Mouse (Mus musculus) forebrain, embryonic 12.5 days (tissue): Measurements from ENCODE around the gene Mcm9. TPM values are rescaled to one million over a fixed set of nuclear protein-coding genes. Genes with fewer than 3 reads are reported as not detected.

Experiments
- ATAC-seq: fragments of 200-750 bp; cut with Nextera tagmentation; 2 replicates; pipeline ENCODE4 v1.8.0; 2017; ENCODE audit warnings: moderate TSS enrichment; ENCODE audit not compliant: low FRiP score
- H3K27ac ChIP-seq: fragments of 300-500 bp; sonication (generic); 2 replicates; pipeline ENCODE4 v1.5.1; 2016; ENCODE audit warnings: mild to moderate bottlenecking
- H3K27me3 ChIP-seq: fragments of 300-500 bp; sonication (generic); 2 replicates; pipeline ENCODE4 v1.6.1; 2016; ENCODE audit warnings: mild to moderate bottlenecking
- H3K36me3 ChIP-seq: fragments of 300-500 bp; sonication (generic); replicated peaks from 2 replicates; pipeline ENCODE4 v1.6.1; 2016; ENCODE audit warnings: mild to moderate bottlenecking
- H3K4me1 ChIP-seq: fragments of 300-500 bp; sonication (generic); 2 replicates; pipeline ENCODE4 v1.6.1; 2016
- H3K4me2 ChIP-seq: fragments of 300-500 bp; sonication (generic); 2 replicates; pipeline ENCODE4 v1.6.1; 2016; ENCODE audit warnings: mild to moderate bottlenecking, moderate library complexity
- H3K4me3 ChIP-seq: fragments of 300-500 bp; sonication (generic); replicated peaks from 2 replicates; pipeline ENCODE4 v1.5.1; 2016; ENCODE audit warnings: mild to moderate bottlenecking
- H3K9ac ChIP-seq: fragments of 300-500 bp; sonication (generic); 2 replicates; pipeline ENCODE4 v1.6.1; 2016; ENCODE audit warnings: mild to moderate bottlenecking
- H3K9me3 ChIP-seq: fragments of 300-500 bp; sonication (generic); 2 replicates; pipeline ENCODE4 v1.6.1; 2016
- WGBS: fragments of 180-500 bp; shearing (Covaris S2); methylation state at CpG from one replicate; pipeline ENCODE4 v1.1.7; 2016; 5-methylcytosine and 5-hydroxymethylcytosine counted together
- polyA plus RNA-seq: library from polyadenylated mRNA; unstranded; fragments of >200 nt; fragmentation: Nextera tagmentation; extraction: Ambion mirVana; gene quantifications from 2 replicates; pipeline ENCODE4 v1.2.1, GENCODE M21; 2016

Mcm9 gene
- polyA plus RNA-seq, 1 experiment from 2014 or later = 18.9 TPM

DNA sequence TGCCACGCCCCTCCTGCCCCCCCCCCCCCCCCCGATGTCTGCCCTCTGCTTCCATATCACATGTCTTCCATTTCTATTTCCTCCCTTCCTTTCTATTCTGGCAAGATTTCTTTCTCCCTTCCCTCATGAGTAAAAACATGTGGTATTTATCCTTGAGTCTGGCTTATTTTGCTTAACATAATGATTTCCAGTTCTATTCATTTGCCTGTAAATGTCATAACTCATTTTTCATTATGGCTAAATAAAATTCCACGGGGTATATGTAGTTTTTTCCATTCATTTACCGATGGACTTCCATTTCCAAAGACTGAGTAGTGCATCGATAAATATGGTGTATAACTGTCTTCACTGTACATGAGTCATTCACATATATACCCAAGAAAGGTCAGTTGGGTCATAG, 68.2 kb downstream of the Mcm9 start:
- H3K36me3 ChIP-seq = no peaks in the 10 kb centered on the region; the same call in 1 of the 2 replicates

DNA sequence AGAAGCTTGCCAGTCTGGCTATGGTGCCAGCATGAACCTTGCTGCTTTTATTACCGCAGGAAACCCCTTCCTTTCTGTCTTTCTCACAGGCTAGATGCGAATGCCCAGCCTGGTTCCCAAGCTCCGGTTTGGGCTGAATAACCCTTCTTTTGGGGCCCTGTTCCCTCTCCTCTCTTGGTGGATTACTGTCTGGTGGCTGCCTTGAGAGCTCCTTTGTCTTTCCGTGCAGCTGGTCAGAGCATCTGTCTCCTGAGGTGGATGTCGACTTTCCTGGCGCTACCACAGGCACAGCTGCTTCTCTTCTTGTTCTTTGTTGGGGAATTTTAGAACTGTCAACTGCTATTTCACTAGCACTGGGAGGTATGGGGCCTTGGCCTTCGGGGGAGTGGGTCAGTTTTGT, 92.6 kb downstream of the Mcm9 start:
- Histone ChIP-seq H3K4me1 (no peaks in the 10 kb centered on the region), H3K4me2 (no peak overlapping the region), H3K9ac (no peak overlapping the region), H3K27ac (no peak overlapping the region), H3K9me3 (no peaks in the 10 kb centered on the region), H3K36me3 (peaks cover 29% of the 10 kb centered on the region), H3K27me3 (no peaks in the 10 kb centered on the region), H3K4me3 (no peak overlapping the region)
- 71% methylated on average over 7 of the region's 7 CpGs for WGBS
- ATAC-seq = no peak

More for the DNA sequence above, 68.2 kb downstream of the Mcm9 start:
- no peak for ATAC-seq
- Histone ChIP-seq H3K27me3 (no peaks in the 10 kb centered on the region), H3K4me3 (no peak overlapping the region), H3K27ac (no peak overlapping the region), H3K4me2 (no peak overlapping the region), H3K4me1 (no peaks in the 10 kb centered on the region), H3K9ac (no peak overlapping the region), H3K9me3 (no peaks in the 10 kb centered on the region)
- 91% methylated on average over 5 of the region's 5 CpGs for WGBS

DNA sequence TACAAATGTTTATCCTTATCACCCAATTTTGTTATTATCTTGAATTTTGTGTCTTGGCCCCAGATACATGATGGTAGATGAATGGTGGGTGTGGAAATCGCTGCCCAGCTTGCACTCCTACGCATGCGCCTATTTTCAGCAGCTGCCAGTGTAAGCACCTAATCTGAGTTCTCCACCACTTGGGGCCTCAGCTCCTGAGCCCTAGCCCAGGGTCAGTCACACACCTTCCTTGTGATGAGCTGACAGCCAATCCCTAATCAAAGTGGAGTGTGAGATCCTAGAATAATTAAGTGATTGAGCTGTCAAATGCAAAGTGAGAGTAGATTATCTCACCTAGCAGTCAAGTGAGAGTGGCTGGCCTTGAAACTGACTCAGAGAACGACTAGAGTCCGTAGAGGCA, 97.9 kb downstream of the Mcm9 start:
- Histone ChIP-seq H3K36me3 (peaks cover 9% of the 10 kb centered on the region; the same call in 1 of the 2 replicates), H3K4me1 (no peaks in the 10 kb centered on the region), H3K27me3 (no peaks in the 10 kb centered on the region), H3K4me3 (no peak overlapping the region), H3K4me2 (no peak overlapping the region), H3K9me3 (no peaks in the 10 kb centered on the region), H3K27ac (no peak overlapping the region), H3K9ac (no peak overlapping the region)
- no peak for ATAC-seq
- 84% methylated on average over 5 of the region's 5 CpGs for WGBS

DNA sequence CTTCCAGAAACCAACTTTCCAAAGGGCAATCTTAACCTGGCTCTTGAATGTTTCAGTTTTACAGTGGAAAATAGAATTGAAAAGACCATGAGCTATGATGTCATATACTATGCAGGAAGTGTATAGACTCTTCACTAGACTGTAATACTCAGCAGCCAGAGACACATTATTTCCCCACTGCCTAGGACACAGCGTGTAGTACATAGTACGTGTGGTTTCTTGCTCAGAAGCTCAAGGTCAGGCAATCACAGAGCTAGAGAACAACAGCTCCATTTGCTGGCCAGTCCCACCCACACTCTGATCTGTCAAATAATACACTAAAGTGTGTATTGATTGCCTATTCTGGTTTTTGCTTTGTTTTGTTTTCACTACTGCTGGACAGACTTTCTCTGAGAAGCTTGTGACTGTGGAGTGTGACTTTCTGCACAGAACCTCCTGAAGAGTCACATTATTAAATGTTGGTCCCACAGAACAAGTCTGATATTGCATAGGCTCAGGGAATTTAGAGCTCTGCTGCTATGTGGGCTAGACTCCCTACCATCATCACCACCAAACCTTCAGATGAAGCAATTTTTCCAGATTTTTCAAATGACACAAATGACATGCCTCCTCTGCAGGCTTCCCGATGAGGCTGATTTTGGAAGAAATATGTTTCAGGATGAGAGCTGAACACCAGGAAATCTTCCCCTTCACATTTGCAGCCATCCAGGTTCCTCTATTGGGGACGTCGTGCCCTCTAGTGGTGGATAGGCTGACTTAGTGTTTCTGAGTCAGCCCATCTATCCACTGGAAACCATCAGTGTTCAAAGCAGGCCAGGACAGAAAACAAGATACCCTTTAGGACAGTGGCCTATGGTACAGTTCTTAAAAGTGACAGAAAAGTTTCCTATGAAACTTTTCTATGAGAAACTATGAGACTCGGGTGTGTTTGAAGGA, 102.1 kb downstream of the Mcm9 start:
- H3K36me3 ChIP-seq = no peaks in the 10 kb centered on the region
- 42% methylated on average over 6 of the region's 6 CpGs for WGBS
- no peak overlapping the region for H3K27ac ChIP-seq
- no peak overlapping the region for H3K9ac ChIP-seq
- H3K4me2 ChIP-seq = no peak overlapping the region
- H3K9me3 ChIP-seq = no peaks in the 10 kb centered on the region
- ATAC-seq = peak; percentile 67; the same call in 1 of the 2 replicates
- H3K4me3 ChIP-seq = no peak overlapping the region
- no peaks in the 10 kb centered on the region for H3K4me1 ChIP-seq
- no peaks in the 10 kb centered on the region for H3K27me3 ChIP-seq

DNA sequence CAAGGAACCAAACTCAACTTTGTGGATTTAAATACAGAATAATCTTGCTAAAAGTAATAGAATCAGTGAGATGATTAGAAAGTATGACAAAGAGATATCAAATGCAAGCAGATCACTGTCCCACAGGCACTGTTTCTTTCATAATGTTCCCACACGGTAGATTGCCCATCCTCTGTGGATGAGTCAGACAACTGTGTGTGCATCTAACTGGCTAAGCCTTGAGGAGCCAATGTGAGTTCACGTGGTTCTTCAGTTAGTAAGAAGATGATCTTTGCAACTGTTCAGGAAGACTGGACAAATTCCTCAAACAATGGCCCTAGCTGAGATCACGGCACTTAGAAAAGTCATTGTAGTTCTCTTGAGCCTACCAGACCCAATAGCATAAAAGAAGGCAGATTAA, 102.9 kb downstream of the Mcm9 start:
- no peaks in the 10 kb centered on the region for H3K36me3 ChIP-seq
- WGBS = 88% methylated on average over 3 of the region's 3 CpGs
- no peak for ATAC-seq

DNA sequence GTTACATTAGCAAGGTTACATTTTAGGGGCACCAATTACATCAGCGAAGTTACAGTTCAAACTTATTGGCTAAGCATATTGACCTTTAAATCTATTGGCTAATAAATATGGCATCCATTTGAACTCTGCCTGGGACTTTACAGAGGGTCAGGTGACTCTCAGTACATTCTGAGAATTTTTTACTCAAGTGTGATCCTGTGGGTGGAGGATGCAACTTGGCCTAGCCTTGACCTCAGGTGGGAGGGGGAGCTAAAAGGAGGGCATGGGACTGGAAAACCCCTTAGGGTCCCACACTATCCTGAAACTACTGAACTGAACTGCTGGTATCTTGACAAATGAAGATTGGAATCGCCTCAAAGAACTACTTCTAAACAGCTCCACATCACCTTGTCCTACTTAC, 103.9 kb downstream of the Mcm9 start:
- WGBS = 86% methylated on average over 2 of the region's 2 CpGs
- ATAC-seq = no peak
- H3K27me3 ChIP-seq = no peaks in the 10 kb centered on the region
- no peak overlapping the region for H3K27ac ChIP-seq
- no peak overlapping the region for H3K9ac ChIP-seq
- H3K4me2 ChIP-seq = no peak overlapping the region
- H3K4me3 ChIP-seq = no peak overlapping the region
- no peaks in the 10 kb centered on the region for H3K36me3 ChIP-seq
- H3K4me1 ChIP-seq = no peaks in the 10 kb centered on the region
- H3K9me3 ChIP-seq = no peaks in the 10 kb centered on the region

More for the DNA sequence above, 102.9 kb downstream of the Mcm9 start:
- H3K4me1 ChIP-seq = no peaks in the 10 kb centered on the region
- no peaks in the 10 kb centered on the region for H3K27me3 ChIP-seq
- H3K4me2 ChIP-seq = no peak overlapping the region
- H3K4me3 ChIP-seq = no peak overlapping the region
- no peaks in the 10 kb centered on the region for H3K9me3 ChIP-seq
- no peak overlapping the region for H3K27ac ChIP-seq
- no peak overlapping the region for H3K9ac ChIP-seq

DNA sequence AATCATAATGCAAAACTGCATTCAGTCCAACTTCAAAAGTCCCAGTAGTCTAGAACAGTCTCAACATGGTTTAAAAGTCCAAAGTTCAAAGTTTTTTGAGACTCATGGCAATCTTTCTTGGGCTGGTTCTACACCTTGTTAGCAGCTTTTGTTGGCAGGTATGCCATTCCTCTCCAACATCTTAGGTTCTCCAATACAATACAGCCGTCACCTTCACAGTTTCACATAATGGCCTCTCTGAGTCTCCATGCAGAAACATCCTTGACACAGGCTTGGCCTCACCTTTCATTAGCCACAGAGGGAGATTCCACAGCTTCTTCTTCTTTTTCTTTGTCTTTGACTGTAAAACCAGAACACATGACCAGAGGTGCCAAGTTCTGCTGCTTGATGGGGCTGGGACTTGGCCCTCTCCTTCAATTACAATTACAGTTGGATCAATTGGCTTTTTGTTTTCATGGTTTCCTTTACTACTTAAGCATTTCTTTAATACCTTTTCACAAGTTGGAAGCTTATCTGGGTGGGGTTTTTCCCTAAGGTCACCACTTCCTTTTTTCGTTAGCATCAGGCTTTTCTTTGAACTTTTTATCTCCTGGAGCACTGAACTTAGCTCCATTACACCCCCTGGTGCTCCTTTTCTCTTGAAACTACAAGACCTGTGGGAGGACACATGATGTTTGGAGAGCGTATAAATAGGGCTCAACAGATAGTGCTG, 104.8 kb downstream of the Mcm9 start:
- WGBS = 73% methylated on average over 3 of the region's 3 CpGs
- Histone ChIP-seq H3K9ac (no peak overlapping the region), H3K4me2 (no peak overlapping the region), H3K4me1 (no peaks in the 10 kb centered on the region), H3K36me3 (no peaks in the 10 kb centered on the region), H3K27me3 (0 out of 2 replicates have a peak, but pooled peaks cover 1% of the 10 kb centered on the region), H3K9me3 (no peaks in the 10 kb centered on the region), H3K27ac (no peak overlapping the region), H3K4me3 (no peak overlapping the region)
- no peak for ATAC-seq

DNA sequence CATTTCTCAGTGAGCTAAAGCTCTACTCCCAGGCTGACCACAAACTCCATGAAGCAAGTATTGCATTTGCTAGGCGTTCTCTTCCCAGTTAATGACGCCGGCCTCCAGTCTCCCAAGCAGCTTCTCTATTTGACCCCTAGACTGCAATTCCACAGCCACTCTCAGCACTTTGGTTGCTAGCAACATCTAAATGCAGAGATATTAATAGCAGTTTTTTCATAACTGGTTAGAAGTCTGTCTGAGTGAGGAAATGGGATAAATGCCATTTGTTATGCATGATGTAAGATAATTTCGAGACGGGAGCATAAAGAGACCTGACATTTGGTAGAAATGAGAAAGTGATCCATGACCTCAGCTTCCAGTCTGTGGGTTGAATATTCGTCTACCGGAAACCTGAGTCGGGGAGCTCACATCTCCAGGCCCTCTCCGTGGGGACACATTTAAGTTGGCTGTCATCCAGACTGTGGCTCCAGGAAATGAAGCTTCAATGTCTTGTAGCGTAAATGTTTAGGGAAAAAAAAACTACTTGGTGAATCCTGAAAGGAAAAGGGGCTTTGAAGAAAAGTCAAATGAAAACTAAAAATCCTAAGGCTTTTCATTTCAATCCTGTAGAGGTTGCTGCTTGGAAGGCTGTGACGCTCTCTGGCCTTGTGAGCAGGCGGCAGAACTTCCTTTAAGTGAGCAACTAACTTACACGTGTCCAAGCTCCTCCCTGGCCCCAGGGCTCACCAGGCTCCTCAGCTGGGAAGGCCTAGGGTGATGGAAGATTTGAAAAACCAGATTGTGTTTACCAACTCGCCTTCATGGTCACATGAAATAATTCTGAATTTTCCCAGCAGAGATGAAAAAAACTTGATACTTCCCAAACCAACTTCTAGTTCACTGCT, 110.9 kb downstream of the Mcm9 start:
- 75% methylated on average over 14 of the region's 14 CpGs for WGBS
- no peak overlapping the region for H3K4me3 ChIP-seq
- no peak overlapping the region for H3K4me2 ChIP-seq
- H3K9me3 ChIP-seq = no peaks in the 10 kb centered on the region
- H3K9ac ChIP-seq = no peak overlapping the region
- peaks cover 28% of the 10 kb centered on the region for H3K27me3 ChIP-seq
- no peak for ATAC-seq
- no peaks in the 10 kb centered on the region for H3K36me3 ChIP-seq
- no peak overlapping the region for H3K27ac ChIP-seq
- H3K4me1 ChIP-seq = peaks cover 12% of the 10 kb centered on the region

DNA sequence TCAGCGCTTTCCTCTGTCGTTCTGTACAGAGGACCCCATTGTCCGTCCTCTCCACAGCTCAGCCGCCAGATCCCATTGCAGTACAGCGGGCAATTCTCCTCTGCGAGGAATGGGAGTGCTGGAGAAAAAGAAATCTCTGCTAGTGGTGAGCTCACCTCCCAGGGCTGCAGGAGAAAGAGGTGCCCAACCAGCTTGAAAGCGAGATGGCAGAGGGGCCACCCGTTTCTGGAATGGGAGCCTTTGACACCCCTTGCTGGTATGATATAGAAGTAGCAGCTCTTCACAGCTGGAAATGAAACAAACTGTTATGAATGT, 111.7 kb downstream of the Mcm9 start:
- Histone ChIP-seq H3K27me3 (peaks cover 28% of the 10 kb centered on the region), H3K9me3 (no peaks in the 10 kb centered on the region), H3K4me1 (peaks cover 12% of the 10 kb centered on the region), H3K4me3 (no peak overlapping the region), H3K9ac (no peak overlapping the region), H3K4me2 (no peak overlapping the region), H3K36me3 (no peaks in the 10 kb centered on the region), H3K27ac (no peak overlapping the region)
- 0 out of 2 replicates have a peak, but pooled peaks have one; percentile 49 for ATAC-seq
- 25% methylated on average over 8 of the region's 8 CpGs for whole genome bisulfite sequencing

DNA sequence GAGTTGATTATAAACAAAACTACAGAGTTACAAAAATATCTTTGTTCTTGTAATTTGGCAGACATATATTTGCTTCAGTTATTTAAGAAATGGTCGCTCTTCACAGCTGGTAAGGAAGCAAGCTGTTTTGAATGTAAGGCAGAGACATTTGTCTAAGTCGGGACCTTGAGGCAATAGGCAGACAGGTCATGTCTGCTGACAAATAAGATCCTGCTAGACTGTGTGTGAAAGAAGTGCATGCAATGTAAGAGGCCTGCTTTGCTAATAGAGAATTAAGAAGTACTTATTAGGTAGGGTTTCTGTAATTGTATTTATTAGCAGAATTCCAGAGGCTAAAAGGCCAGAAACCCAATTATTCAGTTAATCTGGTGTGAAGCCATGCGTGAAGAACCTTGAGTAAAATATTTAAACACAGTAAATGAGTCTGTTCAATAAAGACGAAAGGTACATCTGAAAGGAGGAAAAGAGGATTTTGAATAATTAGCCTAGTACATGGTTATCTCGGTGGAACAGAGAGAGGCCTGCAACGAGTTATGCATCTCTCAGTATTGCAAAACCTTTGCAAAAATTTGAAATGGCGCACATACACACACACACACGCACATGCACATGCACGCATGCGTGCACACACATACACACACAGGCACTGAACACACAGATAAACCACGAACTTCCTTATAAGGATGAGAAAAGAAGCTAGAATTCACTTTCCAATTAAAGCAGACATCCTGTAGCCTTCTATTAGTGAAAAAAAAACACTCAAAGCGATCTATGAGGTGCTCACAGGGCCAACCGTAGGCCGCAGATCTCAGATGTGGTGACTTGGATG, 112.3 kb downstream of the Mcm9 start:
- 50% methylated on average over 14 of the region's 14 CpGs for WGBS
- H3K27ac ChIP-seq = no peak overlapping the region
- no peak overlapping the region for H3K4me3 ChIP-seq
- no peak; the same call in 1 of the 2 replicates for ATAC-seq
- H3K36me3 ChIP-seq = no peaks in the 10 kb centered on the region
- peaks cover 12% of the 10 kb centered on the region for H3K4me1 ChIP-seq
- H3K9ac ChIP-seq = no peak overlapping the region
- no peaks in the 10 kb centered on the region for H3K9me3 ChIP-seq
- no peak overlapping the region for H3K4me2 ChIP-seq
- peaks cover 28% of the 10 kb centered on the region for H3K27me3 ChIP-seq

DNA sequence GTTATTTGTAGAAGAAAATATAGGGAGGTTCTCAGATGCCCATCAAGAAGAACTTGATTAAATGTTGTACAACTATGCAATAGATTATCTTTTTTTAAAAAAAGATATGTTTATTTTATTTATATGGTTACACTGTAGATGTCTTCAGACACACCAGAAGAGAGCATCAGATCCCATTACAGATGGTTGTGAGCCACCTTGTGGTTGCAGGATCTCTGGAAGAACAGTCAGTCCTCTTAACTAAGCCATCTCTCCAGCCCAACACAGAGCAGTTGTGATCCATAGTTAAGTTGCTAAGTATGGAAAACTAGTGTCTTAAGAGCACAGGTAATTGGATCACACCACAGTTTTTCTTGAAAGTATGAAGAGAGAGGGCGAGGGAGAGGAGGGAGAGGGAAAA, 117.7 kb downstream of the Mcm9 start:
- H3K9ac ChIP-seq = no peak overlapping the region
- no peaks in the 10 kb centered on the region for H3K9me3 ChIP-seq
- ATAC-seq = no peak
- no peak overlapping the region for H3K4me2 ChIP-seq
- WGBS = no CpG with 5 or more reads among the region's 1 CpGs
- H3K36me3 ChIP-seq = no peaks in the 10 kb centered on the region
- no peaks in the 10 kb centered on the region for H3K4me1 ChIP-seq
- no peak overlapping the region for H3K27ac ChIP-seq
- peaks cover 15% of the 10 kb centered on the region for H3K27me3 ChIP-seq
- H3K4me3 ChIP-seq = no peak overlapping the region
